Mouse (Mus musculus) myocyte (in vitro differentiated cells): ENCODE results near the gene Coa7.

ENCODE experiments used
- CEBPB ChIP-seq: IDR thresholded peaks from 2 replicates; pipeline ENCODE4 v1.6.1; 2011; ENCODE audit warnings: mild to moderate bottlenecking, moderate library complexity; ENCODE audit not compliant: poor library complexity, insufficient read depth, severe bottlenecking
- E2F4 ChIP-seq: IDR thresholded peaks from one replicate; pipeline ENCODE4 v1.6.1; 2011; ENCODE audit warnings: mild to moderate bottlenecking, control low read depth, moderate library complexity; ENCODE audit not compliant: insufficient read depth
- MYOD1 ChIP-seq, 3 experiments: IDR thresholded peaks; one replicate each; pipeline ENCODE4 v1.6.1; 2011; ENCODE audit warnings: control low read depth in 2 of 3, low read depth in 2 of 3, mild to moderate bottlenecking in 2 of 3, moderate library complexity in 1 of 3; ENCODE audit not compliant: insufficient read length in 2 of 3, control insufficient read depth in 1 of 3
- POLR2A ChIP-seq: IDR thresholded peaks from one replicate; pipeline ENCODE4 v1.6.1; 2011; ENCODE audit warnings: low read depth, mild to moderate bottlenecking, control low read depth, moderate library complexity; ENCODE audit not compliant: insufficient read length
- REST ChIP-seq: IDR thresholded peaks from one replicate; pipeline ENCODE4 v1.6.1; 2011; ENCODE audit warnings: mild to moderate bottlenecking, control low read depth, moderate library complexity; ENCODE audit not compliant: insufficient read depth, insufficient read length
- SRF ChIP-seq: IDR thresholded peaks from one replicate; pipeline ENCODE4 v1.6.1; 2011; ENCODE audit warnings: low read depth; ENCODE audit not compliant: control insufficient read depth, insufficient read length
- TCF12 ChIP-seq: IDR thresholded peaks from one replicate; pipeline ENCODE4 v1.6.1; 2011; ENCODE audit warnings: mild to moderate bottlenecking, control low read depth; ENCODE audit not compliant: poor library complexity, insufficient read depth, severe bottlenecking
- TCF3 ChIP-seq: IDR thresholded peaks from one replicate; pipeline ENCODE4 v1.6.1; 2011; ENCODE audit warnings: low read depth, control low read depth; ENCODE audit not compliant: insufficient read length

- TF ChIP-seq POLR2A (no peak), E2F4 (no peak), SRF (no peak), CEBPB (no peak), TCF12 (no peak), TCF3 (no peak), MYOD1 (IDR thresholded peaks at IDR 0.05; ENCODE audit: control insufficient read depth in 1 of 3, insufficient read length in 2 of 3, low read depth in 2 of 3) (no peak), REST (no peak)
These were observed 9.9 kb downstream of the Coa7 start for GRCm38 (mm10) chr4:108337817-108338216.
